Mouse (Mus musculus) embryonic facial prominence, embryonic 14.5 days (tissue): ENCODE measurements around the gene Card10. TPM values are rescaled to one million over a fixed set of nuclear protein-coding genes. Genes with fewer than 3 reads are reported as not detected.
"Not testable (repeated sequence)": the region's sequence is repeated elsewhere in the genome, so short reads cannot be mapped to it uniquely, and the experiment has no call there.

Source experiments
- ATAC-seq: fragments of 200-750 bp; cut with Nextera tagmentation; 2 replicates; pipeline ENCODE4 v1.8.0; 2017; ENCODE audit warnings: low read depth, moderate number of reproducible peaks, moderate TSS enrichment
- DNase-seq: peaks from one replicate; pipeline ENCODE4 v3.0.0-alpha.2; 2015; ENCODE audit warnings: low spot score
- H3K27ac ChIP-seq: fragments of 300-500 bp; sonication (generic); replicated peaks from 2 replicates; pipeline ENCODE4 v1.5.1; 2014; ENCODE audit warnings: low read depth, mild to moderate bottlenecking, low read length, moderate library complexity
- H3K27me3 ChIP-seq: fragments of 300-500 bp; sonication (generic); replicated peaks from 2 replicates; pipeline ENCODE4 v1.6.1; 2014; ENCODE audit warnings: low read length; ENCODE audit not compliant: control insufficient read depth, insufficient read depth
- H3K36me3 ChIP-seq: fragments of 300-500 bp; sonication (generic); 2 replicates; pipeline ENCODE4 v1.6.1; 2014; ENCODE audit warnings: low read length, mixed read lengths; ENCODE audit not compliant: control insufficient read depth, insufficient read depth
- H3K4me1 ChIP-seq: fragments of 300-500 bp; sonication (generic); 2 replicates; pipeline ENCODE4 v1.6.1; 2014; ENCODE audit warnings: antibody characterized with exemption, low read length; ENCODE audit not compliant: control insufficient read depth, insufficient read depth
- H3K4me2 ChIP-seq: fragments of 300-500 bp; sonication (generic); 2 replicates; pipeline ENCODE4 v1.6.1; 2014; ENCODE audit warnings: low read depth, mild to moderate bottlenecking, low read length, moderate library complexity, mixed read lengths
- H3K4me3 ChIP-seq: fragments of 300-500 bp; sonication (generic); 2 replicates; pipeline ENCODE4 v1.5.1; 2014; ENCODE audit warnings: low read depth, mild to moderate bottlenecking, low read length
- H3K9ac ChIP-seq: fragments of 300-500 bp; sonication (generic); 2 replicates; pipeline ENCODE4 v1.6.1; 2014; ENCODE audit warnings: low read depth, mild to moderate bottlenecking, low read length, moderate library complexity, mixed read lengths
- H3K9me3 ChIP-seq: fragments of 300-500 bp; sonication (generic); 2 replicates; pipeline ENCODE4 v1.6.1; 2016; ENCODE audit warnings: low read length; ENCODE audit not compliant: control insufficient read depth
- WGBS: fragments of 180-500 bp; shearing (Covaris S2); extraction: QIAGEN DNeasy Blood & Tissue Kit; methylation state at CpG from one replicate; pipeline ENCODE4 v1.1.7; 2014; 5-methylcytosine and 5-hydroxymethylcytosine counted together
- polyA plus RNA-seq: library from polyadenylated mRNA; unstranded; fragments of >200 nt; fragmentation: Nextera tagmentation; extraction: Ambion mirVana; gene quantifications from 2 replicates; pipeline ENCODE4 v1.2.1, GENCODE M21; 2014

Gene Card10
- polyA plus RNA-seq, result 6.1 and 6.3 TPM in 2 replicates

- whole genome bisulfite sequencing, result 4% methylated on average over 22 of the region's 70 CpGs
- Histone ChIP-seq H3K27me3 (peaks cover 39% of the 10 kb centered on the region), H3K9me3 (no peaks in the 10 kb centered on the region), H3K4me1 (no peaks in the 10 kb centered on the region; the same call in 1 of the 2 replicates), H3K27ac (no peak within 1 kb of the TSS), H3K4me2 (peak within 1 kb of the TSS; percentile 97), H3K36me3 (no peaks in the 10 kb centered on the region), H3K9ac (peak within 1 kb of the TSS; percentile 69), H3K4me3 (peak within 1 kb of the TSS; percentile 63)
- ATAC-seq (peak; percentile 76), DNase-seq (no peak)
Measured at GRCm38 (mm10) chr15:78802776-78803391, at the start of gene Card10. Card10 (minus strand) TSS chr15:78803042.

GRCm38 (mm10) chr15:78851505-78852153, 48.8 kb upstream of the Card10 start:
- Histone ChIP-seq H3K4me2 (no peak overlapping the region), H3K27me3 (no peaks in the 10 kb centered on the region), H3K4me3 (no peak overlapping the region), H3K4me1 (no peaks in the 10 kb centered on the region), H3K27ac (no peak overlapping the region), H3K9ac (no peak overlapping the region), H3K36me3 (peaks cover 22% of the 10 kb centered on the region), H3K9me3 (no peaks in the 10 kb centered on the region)
- 13% methylated on average over 13 of the region's 13 CpGs for WGBS
- peak; percentile 90 for ATAC-seq
- peak; percentile 93 for DNase-seq

GRCm38 (mm10) chr15:78850944-78851343, 48.1 kb upstream of the Card10 start:
- no peak overlapping the region for H3K9ac ChIP-seq
- H3K4me1 ChIP-seq, result no peaks in the 10 kb centered on the region
- no peaks in the 10 kb centered on the region for H3K9me3 ChIP-seq
- no peak overlapping the region for H3K4me2 ChIP-seq
- DNase-seq, result no peak
- no peak overlapping the region for H3K27ac ChIP-seq
- no peak for ATAC-seq
- no peaks in the 10 kb centered on the region for H3K27me3 ChIP-seq
- H3K36me3 ChIP-seq, result peaks cover 22% of the 10 kb centered on the region
- no peak overlapping the region for H3K4me3 ChIP-seq
- WGBS, result 63% methylated on average over 6 of the region's 6 CpGs

GRCm38 (mm10) chr15:78850059-78850824, 47.4 kb upstream of the Card10 start:
- H3K36me3 ChIP-seq, result peaks cover 22% of the 10 kb centered on the region
- no peaks in the 10 kb centered on the region for H3K9me3 ChIP-seq
- H3K9ac ChIP-seq, result no peak overlapping the region
- no peak overlapping the region for H3K4me3 ChIP-seq
- H3K27me3 ChIP-seq, result no peaks in the 10 kb centered on the region
- no peak overlapping the region for H3K4me2 ChIP-seq
- no peak for DNase-seq
- no peak overlapping the region for H3K27ac ChIP-seq
- peaks cover 3% of the 10 kb centered on the region; the same call in 1 of the 2 replicates for H3K4me1 ChIP-seq
- 55% methylated on average over 14 of the region's 15 CpGs for WGBS
- no peak for ATAC-seq

GRCm38 (mm10) chr15:78849485-78849884, 46.6 kb upstream of the Card10 start:
- H3K27ac ChIP-seq, result no peak overlapping the region
- H3K4me3 ChIP-seq, result no peak overlapping the region
- no peak for DNase-seq
- no peak overlapping the region for H3K4me2 ChIP-seq
- H3K27me3 ChIP-seq, result no peaks in the 10 kb centered on the region
- ATAC-seq, result no peak
- H3K9ac ChIP-seq, result no peak overlapping the region
- H3K36me3 ChIP-seq, result peaks cover 22% of the 10 kb centered on the region
- H3K4me1 ChIP-seq, result peaks cover 10% of the 10 kb centered on the region
- H3K9me3 ChIP-seq, result no peaks in the 10 kb centered on the region
- WGBS, result 82% methylated on average over 12 of the region's 12 CpGs

- H3K4me3 ChIP-seq, result no peak overlapping the region
- no peak overlapping the region for H3K9ac ChIP-seq
- H3K27ac ChIP-seq, result no peak overlapping the region
- no peaks in the 10 kb centered on the region; the same call in 1 of the 2 replicates for H3K27me3 ChIP-seq
- no peaks in the 10 kb centered on the region for H3K9me3 ChIP-seq
- DNase-seq (peak; percentile 69), ATAC-seq (no peak)
- 26% methylated on average over 5 of the region's 5 CpGs for WGBS
- peaks cover 20% of the 10 kb centered on the region for H3K4me1 ChIP-seq
- peaks cover 22% of the 10 kb centered on the region for H3K36me3 ChIP-seq
- H3K4me2 ChIP-seq, result no peak overlapping the region
Measured at GRCm38 (mm10) chr15:78848467-78848866, 45.6 kb upstream of the Card10 start.

- not testable (repeated sequence) for H3K27me3 ChIP-seq, H3K9ac ChIP-seq, H3K9me3 ChIP-seq, H3K4me2 ChIP-seq, H3K4me3 ChIP-seq, H3K27ac ChIP-seq, ATAC-seq, DNase-seq
- peaks cover 22% of the 10 kb centered on the region for H3K36me3 ChIP-seq
- 91% methylated on average over 7 of the region's 7 CpGs for WGBS
- H3K4me1 ChIP-seq, result peaks cover 22% of the 10 kb centered on the region
Measured at GRCm38 (mm10) chr15:78846805-78847204, 44.0 kb upstream of the Card10 start.

GRCm38 (mm10) chr15:78846352-78846751, 43.5 kb upstream of the Card10 start:
- Histone ChIP-seq H3K4me2 (no peak overlapping the region), H3K4me1 (peaks cover 22% of the 10 kb centered on the region), H3K27me3 (no peaks in the 10 kb centered on the region; the same call in none of the 2 replicates), H3K4me3 (no peak overlapping the region), H3K9me3 (no peaks in the 10 kb centered on the region), H3K27ac (0 out of 2 replicates have a peak overlapping the region, but pooled peaks have one; percentile 23), H3K9ac (no peak overlapping the region), H3K36me3 (peaks cover 22% of the 10 kb centered on the region)
- ATAC-seq (no peak), DNase-seq (no peak)
- WGBS, result 60% methylated on average over 8 of the region's 8 CpGs
